Mouse (Mus musculus): ENCODE data around the gene Ltn1. TPM values are rescaled to one million over a fixed set of nuclear protein-coding genes. Genes with fewer than 3 reads are reported as not detected.

Ltn1 gene
- polyA plus RNA-seq, 1 experiment from 2014 or later, result 27.9 TPM

DNA sequence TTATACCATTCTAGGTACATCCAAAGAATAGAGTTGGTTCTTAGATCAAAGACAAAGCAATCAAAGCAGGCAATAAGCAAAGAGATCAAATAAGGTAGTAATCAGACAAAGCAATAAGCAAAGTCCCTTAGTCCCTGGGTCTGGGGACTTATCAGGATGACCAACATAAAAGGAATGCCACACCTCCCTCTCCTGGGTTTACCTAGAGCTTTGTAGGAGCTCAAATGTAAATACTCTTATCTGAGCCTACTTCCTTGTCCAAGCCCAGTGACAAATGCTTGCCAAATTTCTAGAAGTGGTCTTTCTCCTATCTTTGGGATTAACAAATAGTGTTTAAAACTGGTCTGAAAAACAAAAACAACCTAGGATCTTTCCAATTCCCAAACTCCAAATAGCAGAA is 10.8 kb upstream of the Ltn1 start:
- H3K4me1 ChIP-seq (ENCODE audit: insufficient read depth, low read length), result peaks cover 12% of the 10 kb centered on the region; the same call in 1 of the 2 replicates
- H3K9ac ChIP-seq (replicated peaks; ENCODE audit: low read length), result no peak overlapping the region
- H3K27ac ChIP-seq (ENCODE audit: low read length), result no peak overlapping the region
- H3K4me3 ChIP-seq (ENCODE audit: low read length), result no peak overlapping the region
- no peaks in the 10 kb centered on the region for H3K36me3 ChIP-seq (ENCODE audit: insufficient read depth, low read length)
- H3K27me3 ChIP-seq (ENCODE audit: insufficient read depth, low read length), result no peaks in the 10 kb centered on the region
- H3K4me2 ChIP-seq (replicated peaks; ENCODE audit: low read depth, low read length), result no peak overlapping the region
- no peaks in the 10 kb centered on the region for H3K9me3 ChIP-seq (ENCODE audit: low read length)
- ATAC-seq (ENCODE audit: low FRiP score, low TSS enrichment), result no peak

DNA sequence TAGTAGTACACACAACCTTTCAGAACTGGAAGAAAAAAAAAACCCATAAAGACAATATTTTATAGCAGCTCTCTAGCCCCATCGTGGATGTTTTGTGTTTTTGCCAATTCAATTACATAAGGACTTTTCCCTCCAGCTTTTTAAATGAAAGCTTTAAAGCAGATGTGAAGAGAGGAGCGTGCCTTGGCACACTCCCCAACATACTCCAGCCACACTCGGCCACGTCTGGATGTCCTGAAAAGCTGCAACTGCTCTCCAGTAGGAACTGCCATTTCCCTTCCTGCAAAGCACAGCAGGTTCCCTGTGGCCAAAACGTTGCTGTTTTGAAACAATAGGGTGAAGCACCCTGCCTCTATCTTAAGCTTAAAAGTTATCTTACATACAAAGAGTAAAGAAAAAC is 9.9 kb upstream of the Ltn1 start:
- H3K36me3 ChIP-seq (ENCODE audit: insufficient read depth, low read length), result no peaks in the 10 kb centered on the region
- no peak overlapping the region for H3K27ac ChIP-seq (ENCODE audit: low read length)
- ATAC-seq (ENCODE audit: low FRiP score, low TSS enrichment), result no peak
- no peak overlapping the region for H3K4me3 ChIP-seq (ENCODE audit: low read length)
- peaks cover 12% of the 10 kb centered on the region; the same call in 1 of the 2 replicates for H3K4me1 ChIP-seq (ENCODE audit: insufficient read depth, low read length)
- 45% methylated on average over 5 of the region's 5 CpGs for WGBS
- no peaks in the 10 kb centered on the region for H3K9me3 ChIP-seq (ENCODE audit: low read length)
- no peak overlapping the region for H3K9ac ChIP-seq (replicated peaks; ENCODE audit: low read length)
- no peaks in the 10 kb centered on the region for H3K27me3 ChIP-seq (ENCODE audit: insufficient read depth, low read length)
- H3K4me2 ChIP-seq (replicated peaks; ENCODE audit: low read depth, low read length), result no peak overlapping the region

DNA sequence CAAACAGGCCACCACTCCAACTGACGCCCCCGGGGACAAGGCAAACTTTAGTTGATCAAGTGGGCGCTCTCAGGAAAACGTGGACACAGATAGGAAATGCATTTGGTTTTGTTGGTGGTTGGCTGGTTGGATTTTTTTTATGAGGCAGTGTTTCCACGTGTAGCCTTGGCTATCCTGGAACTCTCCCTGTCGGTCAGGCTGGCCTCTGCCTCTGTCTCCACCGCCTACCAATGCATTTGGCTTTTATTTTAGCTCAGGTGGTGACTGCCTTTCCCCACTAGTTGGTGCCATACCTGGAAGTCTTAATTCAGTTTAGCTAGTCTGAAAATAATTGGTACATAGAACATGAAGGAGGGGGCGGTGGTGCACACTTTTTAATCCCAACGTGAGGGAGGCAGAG is 8.7 kb upstream of the Ltn1 start:
- Histone ChIP-seq H3K36me3 (ENCODE audit: insufficient read depth, low read length) (0 out of 2 replicates have a peak, but pooled peaks cover 5% of the 10 kb centered on the region), H3K4me1 (ENCODE audit: insufficient read depth, low read length) (peaks cover 12% of the 10 kb centered on the region; the same call in 1 of the 2 replicates), H3K9me3 (ENCODE audit: low read length) (no peaks in the 10 kb centered on the region), H3K4me3 (ENCODE audit: low read length) (peak overlapping the region; percentile 79), H3K4me2 (replicated peaks; ENCODE audit: low read depth, low read length) (peak overlapping the region; percentile 86), H3K27ac (ENCODE audit: low read length) (peak overlapping the region; percentile 81; the same call in 1 of the 2 replicates), H3K27me3 (ENCODE audit: insufficient read depth, low read length) (no peaks in the 10 kb centered on the region), H3K9ac (replicated peaks; ENCODE audit: low read length) (peak overlapping the region; percentile 83)
- ATAC-seq (ENCODE audit: low FRiP score, low TSS enrichment), result peak; percentile 11; the same call in 1 of the 2 replicates
- WGBS, result 19% methylated on average over 9 of the region's 9 CpGs

DNA sequence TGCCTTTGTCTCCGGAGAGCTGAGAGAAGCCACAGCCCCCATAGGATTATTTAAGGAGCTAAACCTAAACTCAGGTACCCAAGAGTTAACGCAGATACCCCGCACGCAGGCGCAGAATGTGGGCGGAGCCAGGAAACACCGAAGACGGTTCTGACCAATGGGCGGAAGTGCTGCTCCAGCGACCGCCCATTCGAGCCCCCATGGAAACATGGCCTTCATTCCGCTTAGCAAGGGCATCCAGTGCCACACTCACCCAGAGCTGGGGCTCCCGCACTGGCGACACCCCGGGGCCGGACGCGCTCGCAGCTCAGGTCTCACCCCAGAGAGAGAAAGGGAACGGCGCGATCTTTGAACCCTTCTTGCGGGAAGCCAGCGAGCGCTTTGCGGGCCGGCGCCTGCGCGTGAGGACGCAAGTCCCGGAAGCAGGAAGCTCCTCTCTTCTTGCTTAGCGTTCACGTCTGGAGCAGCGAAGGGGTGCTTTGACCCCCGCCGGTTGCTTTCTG is 7.8 kb upstream of the Ltn1 start, which contains the start of gene Rwdd2b:
Gene Rwdd2b, minus strand, starts transcription at position 390 of the 503 bp plus-strand sequence.
- no peaks in the 10 kb centered on the region for H3K9me3 ChIP-seq (ENCODE audit: low read length)
- H3K4me2 ChIP-seq (replicated peaks; ENCODE audit: low read depth, low read length), result peak within 1 kb of the TSS; percentile 86
- H3K9ac ChIP-seq (replicated peaks; ENCODE audit: low read length), result peak within 1 kb of the TSS; percentile 83
- H3K4me3 ChIP-seq (ENCODE audit: low read length), result peak within 1 kb of the TSS; percentile 79
- H3K27me3 ChIP-seq (ENCODE audit: insufficient read depth, low read length), result no peaks in the 10 kb centered on the region
- peak; percentile 96 for ATAC-seq (ENCODE audit: low FRiP score, low TSS enrichment)
- 0 out of 2 replicates have a peak, but pooled peaks cover 5% of the 10 kb centered on the region for H3K36me3 ChIP-seq (ENCODE audit: insufficient read depth, low read length)
- under 1% methylated on average over 38 of the region's 38 CpGs for WGBS
- H3K27ac ChIP-seq (ENCODE audit: low read length), result peak within 1 kb of the TSS; percentile 81
- H3K4me1 ChIP-seq (ENCODE audit: insufficient read depth, low read length), result peaks cover 12% of the 10 kb centered on the region; the same call in 1 of the 2 replicates

DNA sequence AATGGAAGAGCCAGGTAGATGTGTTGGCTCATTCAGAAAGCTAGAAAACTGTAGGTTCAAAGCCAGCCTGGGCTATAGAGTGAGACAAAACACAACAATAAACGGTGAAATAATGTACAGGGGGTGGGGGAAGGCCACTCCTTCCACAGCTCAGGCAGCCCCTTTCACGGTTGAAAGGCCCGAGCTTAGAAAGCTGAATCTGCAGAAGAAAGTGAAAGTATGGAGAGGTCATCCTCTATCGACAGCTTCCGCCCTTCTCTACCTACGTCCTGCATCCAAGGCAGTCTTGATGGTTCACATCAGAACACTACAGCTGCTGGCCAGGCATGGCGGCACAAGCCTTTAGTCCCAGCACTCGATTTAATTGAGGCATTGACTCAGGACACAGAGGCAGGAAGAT is 6.3 kb upstream of the Ltn1 start:
- H3K4me1 ChIP-seq (ENCODE audit: insufficient read depth, low read length), result peaks cover 12% of the 10 kb centered on the region; the same call in 1 of the 2 replicates
- H3K4me3 ChIP-seq (ENCODE audit: low read length), result no peak overlapping the region
- 89% methylated on average over 8 of the region's 8 CpGs for WGBS
- H3K36me3 ChIP-seq (ENCODE audit: insufficient read depth, low read length), result 0 out of 2 replicates have a peak, but pooled peaks cover 5% of the 10 kb centered on the region
- H3K27ac ChIP-seq (ENCODE audit: low read length), result no peak overlapping the region
- H3K9me3 ChIP-seq (ENCODE audit: low read length), result no peaks in the 10 kb centered on the region
- H3K4me2 ChIP-seq (replicated peaks; ENCODE audit: low read depth, low read length), result no peak overlapping the region
- no peak for ATAC-seq (ENCODE audit: low FRiP score, low TSS enrichment)
- H3K27me3 ChIP-seq (ENCODE audit: insufficient read depth, low read length), result no peaks in the 10 kb centered on the region
- no peak overlapping the region for H3K9ac ChIP-seq (replicated peaks; ENCODE audit: low read length)

DNA sequence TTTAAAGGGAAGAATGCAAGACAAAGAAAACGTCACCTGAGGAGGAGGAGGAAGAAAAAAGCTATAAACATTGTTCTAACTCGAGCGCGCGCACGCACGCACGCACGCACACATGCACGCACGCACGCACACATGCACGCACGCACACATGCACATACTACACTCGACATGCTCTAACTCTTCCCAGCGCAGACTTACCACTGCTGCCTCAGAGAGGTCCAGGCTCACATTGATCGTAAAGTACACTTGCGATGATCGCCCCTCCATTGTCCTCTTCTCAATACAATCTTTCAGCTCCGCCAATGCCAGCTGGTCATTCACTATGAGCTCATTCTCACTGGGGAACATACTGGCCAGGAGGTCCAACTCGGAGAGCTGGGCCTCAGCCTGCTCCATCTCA is 4.7 kb upstream of the Ltn1 start:
- 0 out of 2 replicates have a peak, but pooled peaks cover 5% of the 10 kb centered on the region for H3K36me3 ChIP-seq (ENCODE audit: insufficient read depth, low read length)
- H3K27me3 ChIP-seq (ENCODE audit: insufficient read depth, low read length), result no peaks in the 10 kb centered on the region
- 93% methylated on average over 21 of the region's 21 CpGs for WGBS
- no peak overlapping the region for H3K4me2 ChIP-seq (replicated peaks; ENCODE audit: low read depth, low read length)
- no peak overlapping the region for H3K27ac ChIP-seq (ENCODE audit: low read length)
- H3K9me3 ChIP-seq (ENCODE audit: low read length), result no peaks in the 10 kb centered on the region
- peaks cover 12% of the 10 kb centered on the region; the same call in 1 of the 2 replicates for H3K4me1 ChIP-seq (ENCODE audit: insufficient read depth, low read length)
- ATAC-seq (ENCODE audit: low FRiP score, low TSS enrichment), result no peak
- H3K4me3 ChIP-seq (ENCODE audit: low read length), result no peak overlapping the region
- no peak overlapping the region for H3K9ac ChIP-seq (replicated peaks; ENCODE audit: low read length)

DNA sequence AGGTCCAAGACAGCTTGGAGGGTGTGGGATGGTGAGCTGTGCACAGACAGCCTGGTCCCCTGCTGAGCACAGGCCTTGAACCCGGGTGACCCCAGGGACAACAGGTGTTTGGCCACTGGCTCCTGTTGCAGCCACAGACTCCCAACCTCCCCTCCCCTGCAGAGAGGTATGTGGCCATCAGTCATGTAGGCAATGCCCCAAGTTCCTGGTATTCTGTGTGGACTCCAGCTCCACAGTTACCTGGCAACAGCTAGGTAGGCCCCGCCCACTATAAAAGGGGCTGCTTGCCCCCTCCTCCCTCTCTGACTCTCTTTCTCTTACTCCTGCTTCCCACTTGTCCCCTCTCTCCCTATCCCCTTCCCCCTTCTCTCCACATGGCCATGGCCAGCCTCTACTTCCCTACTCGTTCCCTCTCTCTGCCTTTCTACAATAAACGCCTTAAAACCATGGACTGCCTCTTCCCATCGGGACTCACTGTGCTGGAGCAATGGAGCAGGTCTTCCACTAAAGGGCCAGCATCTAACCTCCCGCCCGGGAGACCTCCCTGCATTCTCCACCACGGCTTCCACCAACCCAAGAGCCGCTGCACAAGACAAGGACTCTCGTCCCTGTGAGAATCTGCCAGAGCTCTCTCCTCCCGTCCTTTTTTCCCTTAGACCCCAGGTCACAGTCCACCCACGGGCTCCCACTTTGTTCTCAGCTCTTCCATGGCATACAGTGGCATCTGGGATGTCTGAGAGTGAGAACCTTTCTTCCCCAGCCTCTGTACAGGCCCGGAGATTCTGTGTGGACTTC is 3.2 kb upstream of the Ltn1 start:
- WGBS, result 82% methylated on average over 13 of the region's 13 CpGs

DNA sequence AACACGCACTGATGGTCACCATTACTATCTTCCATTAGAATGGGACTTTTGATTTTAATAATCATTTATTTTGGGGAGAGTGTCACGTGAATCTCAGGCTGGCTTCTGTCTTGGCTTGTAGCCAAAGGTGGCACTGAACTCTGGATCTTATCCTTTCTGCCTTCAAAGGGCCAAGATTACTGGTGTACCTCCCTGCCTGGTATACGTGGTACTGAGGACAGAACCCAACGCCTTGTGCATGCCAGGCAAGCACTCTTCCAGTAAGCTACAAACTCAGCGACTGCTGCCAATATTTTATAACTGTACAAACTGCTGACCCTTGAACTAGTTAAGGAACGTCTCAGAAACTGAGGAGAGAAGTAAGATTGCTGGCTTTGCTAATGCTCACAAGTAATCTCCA is 2.5 kb upstream of the Ltn1 start:
- Histone ChIP-seq H3K4me3 (ENCODE audit: low read length) (no peak overlapping the region), H3K36me3 (ENCODE audit: insufficient read depth, low read length) (0 out of 2 replicates have a peak, but pooled peaks cover 5% of the 10 kb centered on the region), H3K9me3 (ENCODE audit: low read length) (no peaks in the 10 kb centered on the region), H3K4me1 (ENCODE audit: insufficient read depth, low read length) (0 out of 2 replicates have a peak, but pooled peaks cover 8% of the 10 kb centered on the region), H3K27me3 (ENCODE audit: insufficient read depth, low read length) (no peaks in the 10 kb centered on the region), H3K9ac (replicated peaks; ENCODE audit: low read length) (no peak overlapping the region), H3K27ac (ENCODE audit: low read length) (no peak overlapping the region), H3K4me2 (replicated peaks; ENCODE audit: low read depth, low read length) (no peak overlapping the region)
- WGBS, result 76% methylated on average over 6 of the region's 6 CpGs
- no peak for ATAC-seq (ENCODE audit: low FRiP score, low TSS enrichment)

More for the DNA sequence above, 3.2 kb upstream of the Ltn1 start:
- Histone ChIP-seq H3K4me1 (ENCODE audit: insufficient read depth, low read length) (0 out of 2 replicates have a peak, but pooled peaks cover 8% of the 10 kb centered on the region), H3K4me3 (ENCODE audit: low read length) (no peak overlapping the region), H3K9me3 (ENCODE audit: low read length) (no peaks in the 10 kb centered on the region), H3K27ac (ENCODE audit: low read length) (no peak overlapping the region), H3K4me2 (replicated peaks; ENCODE audit: low read depth, low read length) (no peak overlapping the region), H3K27me3 (ENCODE audit: insufficient read depth, low read length) (no peaks in the 10 kb centered on the region), H3K36me3 (ENCODE audit: insufficient read depth, low read length) (0 out of 2 replicates have a peak, but pooled peaks cover 5% of the 10 kb centered on the region), H3K9ac (replicated peaks; ENCODE audit: low read length) (no peak overlapping the region)
- ATAC-seq (ENCODE audit: low FRiP score, low TSS enrichment), result no peak

DNA sequence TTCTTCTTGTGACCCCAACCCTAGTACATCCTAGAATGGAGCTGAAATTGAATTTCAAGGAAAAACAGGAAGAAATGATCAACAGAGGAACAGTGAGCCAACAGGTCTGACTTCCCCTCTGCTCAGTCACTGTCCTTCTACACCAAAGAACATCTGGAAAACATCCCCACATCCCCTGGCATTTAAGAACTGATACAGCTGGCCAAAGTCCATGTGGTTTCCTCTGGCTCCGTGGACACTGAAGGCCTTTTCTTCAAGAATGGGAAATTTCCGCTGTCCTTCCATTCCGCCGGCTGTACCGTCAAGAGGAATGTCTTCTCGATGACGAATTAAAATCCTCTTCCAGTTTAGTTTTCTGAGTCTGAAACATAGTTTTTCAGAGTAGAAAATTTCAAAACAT is 1.9 kb upstream of the Ltn1 start:
- H3K27me3 ChIP-seq (ENCODE audit: insufficient read depth, low read length), result no peaks in the 10 kb centered on the region

DNA sequence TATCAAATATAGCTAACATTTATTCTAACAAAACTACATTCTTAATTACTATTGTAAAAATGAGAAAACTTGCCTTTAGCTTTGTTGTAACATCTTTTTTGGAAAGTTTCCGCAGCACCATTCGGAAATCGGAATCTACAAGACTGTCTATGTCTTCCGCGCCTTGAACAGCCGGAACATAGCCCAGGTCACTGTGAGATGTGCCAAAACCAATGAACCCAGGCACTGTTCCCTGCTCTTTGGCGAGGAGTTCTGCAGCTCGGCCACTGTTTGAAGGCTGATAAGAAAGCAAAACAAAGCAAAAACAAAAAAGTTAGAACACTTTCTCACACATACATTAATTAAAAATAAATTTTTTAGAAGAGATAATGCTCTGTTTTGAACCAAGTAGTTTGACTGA is 4.9 kb downstream of the Ltn1 start:
- WGBS, result 93% methylated on average over 8 of the region's 8 CpGs
- H3K4me3 ChIP-seq (ENCODE audit: low read length), result no peak overlapping the region

More for the DNA sequence above, 1.9 kb upstream of the Ltn1 start:
- Histone ChIP-seq H3K4me3 (ENCODE audit: low read length) (no peak overlapping the region), H3K4me1 (ENCODE audit: insufficient read depth, low read length) (0 out of 2 replicates have a peak, but pooled peaks cover 5% of the 10 kb centered on the region), H3K36me3 (ENCODE audit: insufficient read depth, low read length) (0 out of 2 replicates have a peak, but pooled peaks cover 5% of the 10 kb centered on the region), H3K27ac (ENCODE audit: low read length) (no peak overlapping the region), H3K9ac (replicated peaks; ENCODE audit: low read length) (no peak overlapping the region), H3K4me2 (replicated peaks; ENCODE audit: low read depth, low read length) (no peak overlapping the region), H3K9me3 (ENCODE audit: low read length) (no peaks in the 10 kb centered on the region)
- WGBS, result 89% methylated on average over 7 of the region's 7 CpGs
- ATAC-seq (ENCODE audit: low FRiP score, low TSS enrichment), result no peak

More for the DNA sequence above, 4.9 kb downstream of the Ltn1 start:
- Histone ChIP-seq H3K4me2 (replicated peaks; ENCODE audit: low read depth, low read length) (no peak overlapping the region), H3K27ac (ENCODE audit: low read length) (no peak overlapping the region), H3K36me3 (ENCODE audit: insufficient read depth, low read length) (peaks cover 36% of the 10 kb centered on the region), H3K9me3 (ENCODE audit: low read length) (no peaks in the 10 kb centered on the region), H3K27me3 (ENCODE audit: insufficient read depth, low read length) (no peaks in the 10 kb centered on the region), H3K4me1 (ENCODE audit: insufficient read depth, low read length) (0 out of 2 replicates have a peak, but pooled peaks cover 5% of the 10 kb centered on the region), H3K9ac (replicated peaks; ENCODE audit: low read length) (no peak overlapping the region)
- ATAC-seq (ENCODE audit: low FRiP score, low TSS enrichment), result no peak
